Mouse (Mus musculus): ENCODE results near the gene Ctse. TPM values are rescaled to one million over a fixed set of nuclear protein-coding genes. Genes with fewer than 3 reads are reported as not detected.
"Not testable (repeated sequence)": the region's sequence is repeated elsewhere in the genome, so short reads cannot be mapped to it uniquely, and the experiment has no call there.

Gene Ctse
- total RNA-seq, 2 experiments from 2014 or later: 0.18 TPM; not detected in 1

GRCm38 (mm10) chr1:131623644-131624043, 14.5 kb upstream of the Ctse start:
- intact Hi-C loops (cut with DNase I): no loop called here
- Histone ChIP-seq H3K27ac (no peak overlapping the region), H3K4me3 (no peak overlapping the region)
- TF ChIP-seq CTCF (IDR thresholded peaks at IDR 0.05): no peak
- no peak for DNase-seq (ENCODE audit: extremely low spot score in 1 of 2, low spot score in 2 of 2)

GRCm38 (mm10) chr1:131624175-131624835, 13.8 kb upstream of the Ctse start:
- Histone ChIP-seq H3K4me3 (no peak overlapping the region), H3K27ac (no peak overlapping the region)
- intact Hi-C loops (cut with DNase I): no loop called here
- no peak for TF ChIP-seq CTCF (IDR thresholded peaks at IDR 0.05)
- no peak for DNase-seq (ENCODE audit: extremely low spot score in 1 of 2, low spot score in 2 of 2)

- no peak for TF ChIP-seq CTCF (IDR thresholded peaks at IDR 0.05)
- DNase-seq (ENCODE audit: extremely low spot score in 1 of 2, low spot score in 2 of 2): no peak
- intact Hi-C loops (cut with DNase I): no loop called here
These were observed 11.9 kb upstream of the Ctse start for GRCm38 (mm10) chr1:131626200-131626599.

GRCm38 (mm10) chr1:131632216-131632615, 5.9 kb upstream of the Ctse start:
- intact Hi-C loops (cut with DNase I); DNase-seq (ENCODE audit: extremely low spot score in 1 of 2, low spot score in 2 of 2); H3K27ac ChIP-seq; H3K4me3 ChIP-seq: not testable (repeated sequence)

More at GRCm38 (mm10) chr1:131626200-131626599, 11.9 kb upstream of the Ctse start:
- Histone ChIP-seq H3K27ac (no peak overlapping the region), H3K4me3 (no peak overlapping the region)

- intact Hi-C loops (cut with DNase I): no loop called here
- no peak for TF ChIP-seq CTCF (IDR thresholded peaks at IDR 0.05)
These were observed 3.6 kb upstream of the Ctse start for GRCm38 (mm10) chr1:131634495-131634894.

GRCm38 (mm10) chr1:131638541-131639421, 675 bp downstream of the Ctse start:
- intact Hi-C loops (cut with DNase I): no loop called here
- H3K27ac ChIP-seq: no peak overlapping the region
- DNase-seq (ENCODE audit: extremely low spot score in 1 of 2, low spot score in 2 of 2): no peak
- no peak for TF ChIP-seq CTCF (IDR thresholded peaks at IDR 0.05)
- H3K4me3 ChIP-seq: no peak overlapping the region

More at GRCm38 (mm10) chr1:131634495-131634894, 3.6 kb upstream of the Ctse start:
- H3K4me3 ChIP-seq: no peak overlapping the region
- no peak for DNase-seq (ENCODE audit: extremely low spot score in 1 of 2, low spot score in 2 of 2)
- H3K27ac ChIP-seq: no peak overlapping the region

- DNase-seq (ENCODE audit: extremely low spot score in 1 of 2, low spot score in 2 of 2): no peak
- no peak for TF ChIP-seq CTCF (IDR thresholded peaks at IDR 0.05)
- Histone ChIP-seq H3K4me3 (no peak overlapping the region), H3K27ac (no peak overlapping the region)
- intact Hi-C loops (cut with DNase I): no loop called here
These were observed 2.0 kb downstream of the Ctse start for GRCm38 (mm10) chr1:131640062-131640461.

GRCm38 (mm10) chr1:131641565-131641964, 3.5 kb downstream of the Ctse start:
- intact Hi-C loops (cut with DNase I): no loop called here
- TF ChIP-seq CTCF (IDR thresholded peaks at IDR 0.05): no peak
- no peak overlapping the region for H3K4me3 ChIP-seq
- no peak for DNase-seq (ENCODE audit: extremely low spot score in 1 of 2, low spot score in 2 of 2)
- no peak overlapping the region for H3K27ac ChIP-seq

GRCm38 (mm10) chr1:131642251-131642650, 4.1 kb downstream of the Ctse start:
- no peak for DNase-seq (ENCODE audit: extremely low spot score in 1 of 2, low spot score in 2 of 2)
- no peak overlapping the region for H3K4me3 ChIP-seq
- no peak overlapping the region for H3K27ac ChIP-seq
- TF ChIP-seq CTCF (IDR thresholded peaks at IDR 0.05): no peak
- intact Hi-C loops (cut with DNase I): no loop called here

- intact Hi-C loops (cut with DNase I): no loop called here
- no peak for DNase-seq (ENCODE audit: extremely low spot score in 1 of 2, low spot score in 2 of 2)
- Histone ChIP-seq H3K4me3 (no peak overlapping the region), H3K27ac (no peak overlapping the region)
- TF ChIP-seq CTCF (IDR thresholded peaks at IDR 0.05): no peak
These were observed 14.8 kb downstream of the Ctse start for GRCm38 (mm10) chr1:131652670-131653443.

GRCm38 (mm10) chr1:131655601-131656000, 17.5 kb downstream of the Ctse start:
- no peak overlapping the region for H3K27ac ChIP-seq
- no peak for TF ChIP-seq CTCF (IDR thresholded peaks at IDR 0.05)
- no peak for DNase-seq (ENCODE audit: extremely low spot score in 1 of 2, low spot score in 2 of 2)
- intact Hi-C loops (cut with DNase I): loop anchor here (5.0 kb wide), 2 partner anchors 108 to 363 kb away; no protein-coding TSS in a partner anchor
- H3K4me3 ChIP-seq: no peak overlapping the region
